Mouse (Mus musculus) 416B (cell line): ENCODE data around the gene Swi5.
"Not testable (repeated sequence)": the region's sequence is repeated elsewhere in the genome, so short reads cannot be mapped to it uniquely, and the experiment has no call there.

Experiments
- DNase-seq: peaks from one replicate; pipeline ENCODE4 v3.0.0; 2011; ENCODE audit warnings: low read depth

Swi5 gene

DNA sequence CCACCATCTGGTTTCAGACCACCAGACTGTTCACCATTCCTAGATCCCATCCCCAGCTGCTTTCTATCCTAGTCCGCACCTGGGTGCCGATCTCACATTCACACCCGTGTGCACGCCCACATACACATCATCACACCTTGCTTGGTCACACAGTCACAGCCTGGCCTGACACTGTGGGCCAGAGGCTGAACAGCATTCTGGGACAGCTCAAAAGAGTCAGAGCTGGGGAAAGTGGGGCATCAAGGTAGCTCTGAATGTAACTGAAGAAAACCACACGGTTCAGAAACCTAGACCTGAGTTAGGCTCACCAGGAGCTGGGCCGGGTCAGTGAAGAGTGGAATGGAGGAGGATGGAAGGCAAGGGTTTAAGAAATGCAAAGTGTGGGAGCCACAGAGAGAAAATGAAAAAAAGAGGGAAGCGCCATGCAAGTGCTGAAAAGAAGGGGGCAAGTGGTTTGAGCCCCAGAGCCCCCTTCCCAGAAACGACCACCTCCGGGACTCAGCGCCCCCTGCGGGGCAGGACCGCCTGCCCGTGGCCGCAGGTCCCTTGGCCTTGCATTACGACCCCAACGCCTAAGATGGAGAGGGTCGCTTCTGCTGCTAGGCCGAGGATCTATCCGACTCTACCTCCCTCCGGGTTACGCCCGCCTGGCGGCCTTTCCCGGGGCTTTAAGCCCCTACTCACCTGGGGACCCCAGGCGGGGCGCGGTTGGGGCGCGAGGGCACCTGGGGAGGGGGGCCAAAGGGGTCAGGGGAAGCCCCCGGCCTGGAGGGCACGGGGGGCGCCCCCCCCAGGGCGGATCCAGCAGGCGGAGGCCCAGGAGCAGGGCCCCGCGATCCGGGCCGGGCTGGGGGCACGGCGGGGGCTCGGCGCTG, 23.8 kb upstream of the Swi5 start:
- no peak for DNase-seq

GRCm38 (mm10) chr2:32310096-32310845, 22.4 kb upstream of the Swi5 start:
- no peak for DNase-seq

DNA sequence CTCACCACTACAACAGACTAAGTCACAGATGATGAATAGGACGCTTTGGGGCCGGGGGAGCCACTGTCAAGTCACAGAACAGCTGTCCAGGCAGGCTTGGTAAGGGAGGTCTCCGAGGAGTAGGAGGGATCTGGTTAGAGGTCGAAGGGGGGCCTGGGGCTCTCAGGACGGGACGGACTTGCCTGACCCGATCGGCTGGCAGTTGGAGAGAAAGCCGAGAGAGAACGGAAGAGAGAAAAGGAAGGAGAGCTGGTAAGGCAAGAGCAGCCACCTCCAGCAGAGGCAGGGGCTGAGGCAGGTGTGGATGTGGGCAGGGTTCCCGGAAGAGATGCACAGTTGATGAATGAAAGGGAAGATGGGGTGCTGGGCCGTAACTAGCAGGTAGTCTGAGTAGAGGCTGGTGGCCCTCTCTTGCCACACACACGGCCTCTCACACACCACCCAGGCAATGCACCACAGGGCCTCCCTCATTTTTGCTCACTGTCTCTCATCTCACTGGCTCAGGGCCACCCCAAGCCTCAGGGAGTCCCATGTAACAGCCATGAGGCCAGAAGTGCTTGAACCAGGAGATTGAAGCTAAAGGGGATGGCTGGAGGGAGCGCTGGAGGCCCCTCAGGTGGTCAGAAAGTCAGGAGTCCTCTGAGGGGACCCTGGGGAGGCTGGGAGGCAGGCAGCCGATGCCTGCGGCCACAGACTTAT, 21.1 kb upstream of the Swi5 start:
- DNase-seq: no peak

DNA sequence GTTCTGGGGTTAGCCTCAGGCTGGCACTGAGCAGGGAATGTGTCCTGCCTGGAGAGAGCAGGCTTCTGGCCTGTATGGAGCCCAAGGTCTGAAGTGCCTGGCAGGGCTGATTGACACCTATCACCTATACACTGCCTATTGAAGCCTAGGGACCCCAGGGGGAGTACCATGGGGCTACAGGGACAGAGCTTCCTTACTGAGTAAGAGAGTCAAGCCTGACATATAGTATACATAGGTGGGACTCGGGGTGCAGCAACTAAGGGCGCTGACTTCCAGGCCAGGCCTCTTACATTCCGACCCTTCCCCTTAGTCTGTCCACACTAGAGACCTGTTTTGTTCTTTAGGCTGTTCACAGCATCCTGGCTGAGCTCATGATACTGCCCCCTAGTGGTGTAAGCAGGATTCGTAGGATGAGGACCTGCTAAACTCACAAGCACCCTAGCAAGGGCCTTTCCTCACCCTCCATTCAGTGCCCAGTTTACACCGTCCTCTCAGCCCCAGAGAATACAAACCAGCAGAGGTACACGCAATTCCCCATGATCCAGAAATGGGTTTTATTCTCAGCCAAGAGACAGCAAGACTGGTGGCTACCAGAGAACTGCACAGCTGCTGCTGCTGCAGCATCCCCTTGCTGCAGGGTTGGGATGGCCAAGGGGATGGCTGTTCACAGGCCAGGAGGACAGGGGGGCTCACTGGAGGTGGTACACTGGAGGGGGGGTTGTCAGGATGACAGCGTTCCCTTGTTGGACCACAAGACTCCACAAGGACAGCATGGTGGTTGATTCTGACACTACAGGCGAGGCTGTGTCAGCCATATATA, 20.3 kb upstream of the Swi5 start:
- DNase-seq: peak; percentile 60

DNA sequence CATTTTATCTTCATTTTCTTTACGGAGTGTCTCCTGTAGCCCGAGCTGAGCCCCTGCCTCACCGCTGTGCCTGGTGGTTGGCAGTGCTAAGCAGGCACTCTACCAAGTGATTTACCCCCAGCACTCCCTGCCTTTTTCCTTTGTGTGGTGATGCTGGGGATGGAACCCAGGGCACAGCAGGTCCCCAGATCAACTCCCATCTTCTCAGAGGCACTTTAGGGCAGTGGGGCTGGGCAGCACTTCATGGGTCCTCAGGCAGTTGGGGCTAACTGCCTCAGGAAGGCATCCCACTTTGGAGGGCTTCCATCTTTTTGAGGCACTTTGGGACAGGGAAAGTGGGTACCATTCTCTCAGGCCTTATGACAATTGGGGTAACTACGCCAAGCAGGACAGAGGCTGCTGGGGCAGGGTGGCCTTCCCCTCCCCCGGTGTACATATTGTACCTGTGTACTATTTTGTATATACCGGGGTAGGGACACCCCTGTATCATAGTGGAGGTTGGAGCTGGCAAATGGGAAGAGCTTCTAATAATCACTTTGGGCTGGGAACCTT, 19.4 kb upstream of the Swi5 start:
- DNase-seq: no peak

DNA sequence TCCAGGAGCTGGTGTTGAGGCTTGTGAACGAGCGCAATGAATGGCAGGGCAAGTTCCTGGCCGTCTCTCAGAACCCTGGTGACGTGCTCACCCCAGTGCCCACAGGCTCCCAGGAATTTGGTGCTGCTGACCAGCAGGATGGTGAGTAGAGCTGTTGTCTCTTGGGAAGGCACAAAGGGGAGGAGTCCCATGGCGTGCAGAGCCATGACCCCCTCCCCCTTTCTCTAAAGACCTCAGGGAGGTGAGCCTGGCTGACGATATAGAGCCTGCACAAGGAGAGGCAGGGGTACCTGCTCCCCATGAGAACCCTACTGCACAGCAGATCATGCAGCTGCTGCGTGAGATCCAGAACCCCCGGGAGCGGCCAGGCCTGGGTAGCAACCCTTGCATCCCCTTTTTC, 18.3 kb upstream of the Swi5 start:
- no peak for DNase-seq

DNA sequence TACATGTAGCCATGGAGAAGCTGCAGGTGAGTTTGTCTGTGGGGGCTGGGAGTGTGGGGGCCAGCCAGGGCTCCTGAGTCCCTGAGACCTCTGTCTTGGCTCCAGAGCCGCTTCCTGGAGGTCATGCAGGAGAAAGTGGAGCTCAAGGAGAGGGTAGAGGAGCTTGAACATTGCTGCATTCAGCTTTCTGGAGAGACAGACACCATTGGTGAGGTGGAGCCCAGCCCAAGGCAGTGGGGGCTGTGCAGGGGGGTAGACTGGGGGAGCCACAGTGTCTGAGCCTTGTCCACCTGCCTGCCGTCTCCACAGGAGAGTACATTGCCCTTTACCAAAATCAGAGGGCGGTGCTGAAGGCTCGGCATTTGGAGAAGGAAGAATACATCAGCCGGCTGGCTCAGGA, 17.8 kb upstream of the Swi5 start:
- DNase-seq: no peak

DNA sequence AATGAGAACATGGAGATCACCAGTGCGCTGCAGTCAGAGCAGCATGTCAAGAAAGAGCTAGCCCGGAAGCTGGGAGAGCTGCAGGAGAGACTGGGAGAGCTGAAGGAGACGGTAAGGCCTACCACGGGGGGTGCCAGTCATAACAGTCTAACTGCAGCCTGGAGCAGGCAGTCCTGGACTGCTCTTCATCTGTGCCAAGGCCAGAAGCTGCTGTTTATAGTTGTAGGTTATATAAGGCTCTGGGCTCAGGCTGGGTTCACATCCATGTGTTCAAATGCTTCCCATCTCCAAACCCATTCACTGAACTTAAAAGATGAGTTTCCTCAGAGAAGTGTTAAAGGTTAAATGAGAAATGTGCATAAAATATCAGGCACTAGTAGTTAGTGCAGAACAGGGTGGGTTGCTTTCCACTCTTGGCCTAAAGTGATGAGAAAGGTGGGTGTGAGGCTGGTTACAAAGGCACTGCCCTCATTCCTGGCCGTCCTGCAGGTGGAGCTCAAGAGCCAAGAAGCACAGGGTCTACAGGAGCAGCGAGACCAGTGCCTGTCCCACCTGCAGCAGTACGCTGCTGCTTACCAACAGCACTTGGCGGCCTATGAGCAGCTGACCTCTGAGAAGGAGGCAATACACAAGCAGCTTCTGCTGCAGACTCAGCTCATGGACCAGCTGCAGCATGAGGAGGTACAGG, 16.4 kb upstream of the Swi5 start:
- peak; percentile 55 for DNase-seq

- DNase-seq: no peak
Measured at GRCm38 (mm10) chr2:32302952-32303351, 15.1 kb upstream of the Swi5 start.

DNA sequence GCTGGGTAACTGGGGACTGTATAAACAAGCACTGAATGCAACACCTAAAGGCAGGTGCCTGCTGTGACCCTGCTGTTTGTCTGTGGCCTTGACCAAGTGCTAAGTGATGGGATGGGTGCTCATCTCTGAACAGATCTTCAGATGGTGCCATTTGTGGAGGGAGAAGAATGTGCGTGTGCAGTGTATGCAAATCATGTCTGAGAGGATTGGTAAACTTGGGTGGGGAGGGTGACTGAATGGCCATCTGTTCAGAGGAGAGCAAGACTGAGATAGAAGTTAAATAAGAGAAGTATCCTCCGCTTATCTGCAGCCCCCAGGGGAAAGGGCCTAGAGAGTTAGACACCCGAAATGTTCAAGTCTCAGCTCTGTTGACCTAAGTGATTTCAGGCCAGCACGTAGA, 11.6 kb upstream of the Swi5 start:
- DNase-seq: no peak

GRCm38 (mm10) chr2:32295842-32296241, 8.0 kb upstream of the Swi5 start:
- DNase-seq: not testable (repeated sequence)

- DNase-seq: no peak
Measured at GRCm38 (mm10) chr2:32295285-32295684, 7.4 kb upstream of the Swi5 start.

- DNase-seq: no peak
Measured at GRCm38 (mm10) chr2:32294348-32294747, 6.5 kb upstream of the Swi5 start.

DNA sequence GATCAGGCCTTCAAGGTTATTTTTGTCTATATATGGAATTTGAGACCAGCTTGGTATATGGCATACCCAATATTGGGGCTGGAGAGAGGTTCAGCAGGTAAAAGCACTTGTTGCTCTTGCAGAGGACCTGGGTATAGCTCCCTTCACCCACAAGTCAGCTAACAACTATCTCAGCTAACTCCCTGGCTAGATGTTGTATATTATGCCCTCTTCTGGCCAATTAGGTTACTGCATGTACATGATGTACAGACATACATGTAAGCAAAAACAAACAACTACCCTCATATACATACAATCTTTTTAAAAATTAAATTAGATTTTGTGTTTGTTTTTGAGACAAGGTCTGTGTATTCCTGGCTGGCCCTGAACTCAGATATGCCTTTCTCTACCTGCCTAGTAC, 1.7 kb upstream of the Swi5 start:
- DNase-seq: peak; percentile 87

DNA sequence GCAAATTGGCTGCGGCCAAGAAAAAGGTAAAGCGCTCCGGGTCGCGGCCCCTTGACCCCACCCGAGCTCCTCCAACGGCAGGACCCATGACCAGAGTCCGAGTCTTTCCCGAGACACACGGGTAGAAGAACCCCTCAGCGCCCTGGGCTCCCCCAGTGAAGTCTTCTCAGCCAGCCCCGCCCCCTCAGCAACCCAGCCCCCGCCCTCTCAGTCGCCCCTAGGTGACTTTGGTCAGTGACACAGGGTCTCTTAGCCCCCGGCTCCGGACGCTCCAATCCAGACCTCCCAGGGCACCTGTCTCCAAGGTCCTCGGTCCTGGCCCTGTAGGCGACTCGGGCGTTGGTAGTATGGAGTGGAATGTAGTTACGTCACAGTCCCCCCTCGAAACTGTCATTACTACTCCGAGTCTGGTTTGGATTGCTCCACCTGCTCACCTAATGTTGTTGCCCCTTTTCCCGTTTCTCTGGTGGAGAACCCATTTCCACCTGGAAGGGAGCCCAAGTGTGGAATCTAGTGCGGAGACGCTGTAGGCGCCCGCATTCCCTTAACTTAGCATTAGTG, 576 bp upstream of the Swi5 start:
- peak; percentile 59 for DNase-seq

GRCm38 (mm10) chr2:32287334-32287840, 488 bp downstream of the Swi5 start, which contains the start of gene Golga2:
Gene Golga2 (plus strand): TSS chr2:32287384.
- no peak for DNase-seq

DNA sequence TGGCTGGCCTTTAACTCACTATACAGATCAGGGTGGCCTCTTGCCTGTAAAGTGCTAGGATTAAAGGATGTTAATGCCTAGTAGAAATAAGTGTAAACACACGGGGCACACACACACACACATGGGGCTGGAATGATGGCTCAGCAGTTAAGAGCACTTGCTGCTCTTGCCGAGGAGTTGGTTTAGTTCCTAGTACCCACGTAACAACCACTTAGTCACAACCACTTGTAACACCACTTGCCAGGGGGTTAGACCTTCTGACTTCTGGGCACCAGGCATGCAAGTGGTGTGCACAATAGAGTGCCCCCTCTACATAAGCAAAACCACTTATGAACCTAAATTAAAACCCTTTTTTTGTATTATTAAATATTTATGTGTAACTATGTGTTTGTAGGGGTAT, 3.9 kb downstream of the Swi5 start:
- no peak for DNase-seq

DNA sequence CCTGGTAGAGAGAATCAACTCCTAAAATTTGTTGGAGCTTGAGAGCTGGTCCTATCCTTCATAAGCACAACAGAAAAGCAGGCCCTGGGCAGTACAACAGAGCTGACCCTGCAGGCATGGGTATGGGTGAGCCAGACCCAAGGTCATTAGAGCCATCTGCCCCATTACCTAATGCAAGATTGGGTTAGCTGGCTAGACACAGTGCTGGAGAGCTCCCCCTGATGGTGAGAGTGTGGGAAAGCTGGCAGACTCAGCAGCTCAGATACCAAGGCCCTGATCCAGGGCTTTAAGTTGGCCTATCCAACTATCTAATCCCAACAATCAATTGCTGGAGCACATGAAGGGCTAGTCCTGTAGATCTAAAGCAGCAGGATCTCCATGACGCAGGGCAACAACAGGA, 5.1 kb downstream of the Swi5 start:
- DNase-seq: peak; percentile 85

DNA sequence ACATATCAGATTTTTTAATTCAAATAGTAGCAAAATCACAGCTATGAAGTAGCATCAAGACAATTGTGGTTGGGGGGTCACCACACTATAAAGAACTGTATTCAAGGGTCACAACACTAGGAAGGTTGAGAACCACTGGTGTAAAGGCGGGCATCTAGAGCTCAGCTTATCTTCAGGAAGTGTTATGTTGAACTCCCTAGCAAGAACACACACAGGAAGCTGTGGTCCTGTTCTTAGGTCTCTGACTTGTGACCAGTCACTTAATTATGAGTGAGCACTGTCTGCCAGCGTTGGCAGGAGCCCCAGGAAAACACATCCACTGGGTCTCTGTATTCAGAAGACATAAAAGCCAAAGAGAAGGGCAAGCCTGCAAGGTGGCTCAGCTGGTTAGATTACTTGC, 5.6 kb downstream of the Swi5 start:
- DNase-seq: peak; percentile 90

DNA sequence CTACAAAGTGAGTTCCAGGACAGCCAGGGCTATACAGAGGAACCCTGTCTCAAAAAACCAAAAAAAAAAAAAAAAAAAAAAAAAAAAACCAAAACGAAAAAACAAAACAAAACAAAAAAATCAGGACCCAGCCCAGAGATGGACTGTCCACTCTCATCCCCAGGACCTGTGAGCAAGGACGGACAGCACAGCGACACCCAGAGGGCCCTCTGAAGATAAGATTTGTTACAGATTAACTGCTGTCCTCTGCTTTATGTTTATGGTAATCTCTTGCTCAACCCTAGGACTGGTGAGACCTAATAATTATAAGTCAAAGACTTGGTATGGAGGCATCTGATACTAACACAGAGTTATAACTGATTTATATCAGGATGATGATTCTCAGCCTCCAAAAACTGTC, 12.1 kb downstream of the Swi5 start:
- DNase-seq: no peak
